In genomic region chr19:10979184-10980168, GRCm38 (mm10) we compare ENCODE assay signal across 8 mouse cellular contexts. TPM values are rescaled to one million over a fixed set of nuclear protein-coding genes. Genes with fewer than 3 reads are reported as not detected.
DNase-seq lines count a peak whose midpoint lies in the region; ATAC-seq lines count a peak whose summit lies in the region.

No protein-coding gene starts in this region.

- no peaks in the 10 kb centered on the region for H3K27me3 ChIP-seq in embryonic facial prominence, embryonic 14.5 days (replicated peaks; ENCODE audit: control insufficient read depth, insufficient read depth, low read length)
- no peaks in the 10 kb centered on the region for H3K27me3 ChIP-seq in limb, embryonic 12.5 days
- no peaks in the 10 kb centered on the region for H3K27me3 ChIP-seq in midbrain, embryonic 14.5 days (ENCODE audit: control insufficient read depth, insufficient read depth, low read length)

- peak overlapping the region; percentile 13; the same call in 1 of the 2 replicates for H3K4me2 ChIP-seq in embryonic facial prominence, embryonic 14.5 days (ENCODE audit: low read depth, low read length)
- H3K4me2 ChIP-seq in limb, embryonic 12.5 days = no peak overlapping the region
- peak overlapping the region; percentile 25 for H3K4me2 ChIP-seq in midbrain, embryonic 14.5 days (ENCODE audit: low read length)

- no peak overlapping the region for H3K4me3 ChIP-seq in embryonic facial prominence, embryonic 14.5 days (ENCODE audit: low read depth, low read length)
- no peak overlapping the region for H3K4me3 ChIP-seq in limb, embryonic 12.5 days (replicated peaks)
- no peak overlapping the region for H3K4me3 ChIP-seq in midbrain, embryonic 14.5 days (replicated peaks; ENCODE audit: low read depth, low read length)

- DNase-seq in 3T3-L1 (ENCODE audit: low read depth, low spot score) = peak; percentile 88
- DNase-seq in adrenal gland, postnatal 14 days = peak; percentile 85
- peak; percentile 55 for DNase-seq in embryonic facial prominence, embryonic 14.5 days (ENCODE audit: low spot score)
- peak; percentile 75 to 84 for DNase-seq in heart, adult 9 months (ENCODE audit: low spot score in 2 of 2)
- DNase-seq in kidney, adult 8-10 months = peak; percentile 41 to 75
- peak; percentile 75 for DNase-seq in midbrain, embryonic 14.5 days
- peak; percentile 68 for DNase-seq in spleen, adult 12 weeks (ENCODE audit: low spot score)

- H3K4me1 ChIP-seq in embryonic facial prominence, embryonic 14.5 days (ENCODE audit: control insufficient read depth, insufficient read depth, low read length) = 0 out of 2 replicates have a peak, but pooled peaks cover 5% of the 10 kb centered on the region
- H3K4me1 ChIP-seq in limb, embryonic 12.5 days (replicated peaks) = peaks cover 3% of the 10 kb centered on the region; the same call in 1 of the 2 replicates
- no peaks in the 10 kb centered on the region for H3K4me1 ChIP-seq in midbrain, embryonic 14.5 days (ENCODE audit: control insufficient read depth, insufficient read depth, low read length)

- H3K36me3 ChIP-seq in embryonic facial prominence, embryonic 14.5 days (ENCODE audit: control insufficient read depth, insufficient read depth, low read length) = no peaks in the 10 kb centered on the region
- no peaks in the 10 kb centered on the region for H3K36me3 ChIP-seq in limb, embryonic 12.5 days
- no peaks in the 10 kb centered on the region for H3K36me3 ChIP-seq in midbrain, embryonic 14.5 days (ENCODE audit: control insufficient read depth, insufficient read depth, low read length)

- WGBS in embryonic facial prominence, embryonic 14.5 days = 14% methylated on average over 18 of the region's 18 CpGs
- WGBS in limb, embryonic 12.5 days = 14% methylated on average over 18 of the region's 18 CpGs
- WGBS in midbrain, embryonic 14.5 days = 14% methylated on average over 18 of the region's 18 CpGs

- H3K27ac ChIP-seq in embryonic facial prominence, embryonic 14.5 days (replicated peaks; ENCODE audit: low read depth, low read length) = no peak overlapping the region
- no peak overlapping the region for H3K27ac ChIP-seq in limb, embryonic 12.5 days
- no peak overlapping the region for H3K27ac ChIP-seq in midbrain, embryonic 14.5 days (replicated peaks; ENCODE audit: low read depth, low read length)

- H3K9me3 ChIP-seq in embryonic facial prominence, embryonic 14.5 days (ENCODE audit: control insufficient read depth, low read length) = no peaks in the 10 kb centered on the region
- no peaks in the 10 kb centered on the region for H3K9me3 ChIP-seq in limb, embryonic 12.5 days
- H3K9me3 ChIP-seq in midbrain, embryonic 14.5 days (ENCODE audit: control insufficient read depth, low read length) = no peaks in the 10 kb centered on the region

- no peak overlapping the region for H3K9ac ChIP-seq in embryonic facial prominence, embryonic 14.5 days (ENCODE audit: low read depth, low read length)
- H3K9ac ChIP-seq in limb, embryonic 12.5 days (replicated peaks) = no peak overlapping the region
- no peak overlapping the region for H3K9ac ChIP-seq in midbrain, embryonic 14.5 days (replicated peaks; ENCODE audit: low read length)

- no peak for ATAC-seq in embryonic facial prominence, embryonic 14.5 days (ENCODE audit: low read depth)
- 0 out of 2 replicates have a peak, but pooled peaks have one; percentile 29 for ATAC-seq in limb, embryonic 12.5 days (ENCODE audit: insufficient number of reproducible peaks, insufficient read depth, low FRiP score, low TSS enrichment, low read depth)
- ATAC-seq in midbrain, embryonic 14.5 days (ENCODE audit: low FRiP score, low TSS enrichment) = peak; percentile 44; the same call in 1 of the 2 replicates

RNA-seq across cellular contexts. Expression of gene Ms4a10, which starts 5.0 kb away (rescaled TPM):
- 4.4 and 8.0 TPM in 2 replicates for total RNA-seq in adrenal gland, postnatal 14 days (2021)
- 0.53 and 0.89 TPM in 2 replicates for polyA plus RNA-seq in embryonic facial prominence, embryonic 14.5 days (2014; fragmentation: Nextera tagmentation; extraction: Ambion mirVana)
- not detected in 2 replicates for polyA plus RNA-seq in limb, embryonic 12.5 days (2016; fragmentation: Nextera tagmentation; extraction: Ambion mirVana)
- not detected in 2 replicates for polyA plus RNA-seq in midbrain, embryonic 14.5 days (2014; fragmentation: Nextera tagmentation; extraction: Ambion mirVana)

RNA-seq across cellular contexts. Expression of gene Ms4a15, which starts 13.6 kb away (rescaled TPM):
- not detected in 2 replicates for total RNA-seq in adrenal gland, postnatal 14 days (2021)
- polyA plus RNA-seq in embryonic facial prominence, embryonic 14.5 days (2014; fragmentation: Nextera tagmentation; extraction: Ambion mirVana) = not detected in 2 replicates
- polyA plus RNA-seq in limb, embryonic 12.5 days (2016; fragmentation: Nextera tagmentation; extraction: Ambion mirVana) = not detected in 2 replicates
- polyA plus RNA-seq in midbrain, embryonic 14.5 days (2014; fragmentation: Nextera tagmentation; extraction: Ambion mirVana) = not detected in 2 replicates

RNA-seq across cellular contexts. Expression of gene Ccdc86, which starts 30.4 kb away (rescaled TPM):
- total RNA-seq in adrenal gland, postnatal 14 days (2021) = 13.6 and 14.2 TPM in 2 replicates
- 22.4 and 25.2 TPM in 2 replicates for polyA plus RNA-seq in embryonic facial prominence, embryonic 14.5 days (2014; fragmentation: Nextera tagmentation; extraction: Ambion mirVana)
- polyA plus RNA-seq in limb, embryonic 12.5 days (2016; fragmentation: Nextera tagmentation; extraction: Ambion mirVana) = 33.2 and 33.9 TPM in 2 replicates
- polyA plus RNA-seq in midbrain, embryonic 14.5 days (2014; fragmentation: Nextera tagmentation; extraction: Ambion mirVana) = 10.7 and 12.5 TPM in 2 replicates

RNA-seq across cellular contexts. Expression of gene Ms4a18, which starts 38.4 kb away (rescaled TPM):
- not detected in 2 replicates for total RNA-seq in adrenal gland, postnatal 14 days (2021)
- not detected in 2 replicates for polyA plus RNA-seq in embryonic facial prominence, embryonic 14.5 days (2014; fragmentation: Nextera tagmentation; extraction: Ambion mirVana)
- polyA plus RNA-seq in limb, embryonic 12.5 days (2016; fragmentation: Nextera tagmentation; extraction: Ambion mirVana) = not detected in 2 replicates
- polyA plus RNA-seq in midbrain, embryonic 14.5 days (2014; fragmentation: Nextera tagmentation; extraction: Ambion mirVana) = not detected in 2 replicates

RNA-seq across cellular contexts. Expression of gene Ptgdr2, which starts 42.5 kb away (rescaled TPM):
- total RNA-seq in adrenal gland, postnatal 14 days (2021) = not detected in 2 replicates
- polyA plus RNA-seq in embryonic facial prominence, embryonic 14.5 days (2014; fragmentation: Nextera tagmentation; extraction: Ambion mirVana) = 0.08 and 0.20 TPM in 2 replicates
- polyA plus RNA-seq in limb, embryonic 12.5 days (2016; fragmentation: Nextera tagmentation; extraction: Ambion mirVana) = 0.10 TPM in 1 of 2 replicates, not detected in the other
- polyA plus RNA-seq in midbrain, embryonic 14.5 days (2014; fragmentation: Nextera tagmentation; extraction: Ambion mirVana) = 0.16 and 0.18 TPM in 2 replicates
